Mouse (Mus musculus) cortical plate, adult 2 months (tissue): ENCODE results near the gene Fyttd1.

Experiments used
- CTCF ChIP-seq: fragments of 200-500 bp; IDR thresholded peaks from 2 replicates; pipeline ENCODE4 v1.5.1; 2011; ENCODE audit warnings: mild to moderate bottlenecking, control low read depth, low read length; ENCODE audit not compliant: insufficient read depth; ENCODE audit errors: extremely low read depth
- POLR2A ChIP-seq: fragments of 200-500 bp; IDR thresholded peaks from 2 replicates; pipeline ENCODE4 v1.6.1; 2011; ENCODE audit warnings: mild to moderate bottlenecking, low read length, control low read depth; ENCODE audit not compliant: insufficient read depth; ENCODE audit errors: extremely low read depth

DNA sequence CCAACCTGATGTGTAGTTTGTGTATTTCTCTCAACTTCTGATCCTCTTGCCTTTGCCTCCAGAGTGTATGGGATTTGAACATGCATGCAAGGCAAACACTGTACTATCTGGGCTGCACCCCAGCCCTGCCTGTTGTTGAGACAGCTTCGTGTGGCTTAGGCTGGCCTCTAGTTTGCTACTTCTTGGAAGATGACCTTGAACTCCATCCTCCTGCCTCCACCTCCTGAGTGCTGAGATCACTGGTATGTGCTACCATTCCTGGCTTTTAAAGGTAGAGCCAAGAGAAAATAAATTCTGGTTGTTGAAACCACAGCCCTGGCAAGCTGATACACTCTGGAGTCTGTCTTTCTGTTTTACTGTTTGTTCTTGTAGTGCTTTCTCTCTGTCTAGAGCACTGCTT lies 57.8 kb downstream of the Fyttd1 start:
- TF ChIP-seq CTCF (no peak), POLR2A (no peak)
